Comparison of ENCODE assay signal across 16 mouse cellular contexts in the genomic region with DNA sequence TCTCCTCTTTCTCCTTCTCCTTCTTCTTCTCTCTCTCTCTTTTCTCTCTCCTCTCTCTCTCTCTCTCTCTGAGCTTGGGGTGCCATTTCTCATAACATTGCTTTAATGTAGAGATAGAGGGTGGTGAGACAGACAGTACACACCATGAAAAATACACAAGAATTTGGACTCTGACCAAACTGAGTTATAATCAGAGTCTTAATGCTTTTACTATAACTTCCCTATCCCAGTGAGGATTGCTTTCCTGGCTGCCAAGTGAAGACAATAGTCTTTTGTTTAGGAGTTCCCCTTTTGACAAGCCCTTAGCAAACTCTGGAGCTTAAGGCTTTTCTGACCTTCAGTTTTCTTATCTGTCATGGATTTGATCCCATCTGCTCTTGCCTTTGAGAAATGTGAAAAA. TPM values are rescaled to one million over a fixed set of nuclear protein-coding genes. Genes with fewer than 3 reads are reported as not detected.
A peak's percentile ranks its signal among the peaks of the same experiment; 100 is the strongest.
DNase-seq lines count a peak whose midpoint lies in the region; ATAC-seq and TF ChIP-seq lines count a peak whose summit lies in the region.
"Had no signal": no experiment of that assay in that cellular context is flagged by ENCODE, and none has a peak within 500 bp of the region (broad histone marks: within the 10 kb centered on the region; RNA-seq: fewer than 3 reads in every experiment).

No protein-coding gene starts in this region.

- TF ChIP-seq POLR2A in heart, adult 2 months (IDR thresholded peaks at IDR 0.05; ENCODE audit: insufficient read depth, low read depth, low read length): no peak

- DNase-seq in heart, adult 2 months: no peak
- no peak for DNase-seq in heart, postnatal 4 days
- DNase-seq in lung, postnatal 14 days: no peak
- peak; percentile 39 for DNase-seq in large intestine, adult 2 months (ENCODE audit: low read depth, low spot score)
- DNase-seq in adipocyte (ENCODE audit: low spot score): no peak
- no peak for DNase-seq in cerebellum, adult 8-10 months
- DNase-seq: kidney, adult 18-20 months; liver; right cerebral cortex, adult 18-20 months had no signal

- peak overlapping the region; percentile 2; the same call in 1 of the 2 replicates for H3K27ac ChIP-seq in heart, adult 2 months
- peak overlapping the region; percentile 96 for H3K27ac ChIP-seq in lung, embryonic 15.5 days
- peak overlapping the region; percentile 89 for H3K27ac ChIP-seq in stomach, embryonic 16.5 days (ENCODE audit: low read length)
- H3K27ac ChIP-seq: forebrain, embryonic 10.5 days; macrophage had no signal

- peaks cover 3% of the 10 kb centered on the region for H3K4me1 ChIP-seq in heart, adult 2 months (ENCODE audit: control insufficient read depth, insufficient read depth, low read length)
- H3K4me1 ChIP-seq in lung, embryonic 15.5 days: peaks cover 17% of the 10 kb centered on the region; the same call in 1 of the 2 replicates
- peaks cover 19% of the 10 kb centered on the region for H3K4me1 ChIP-seq in stomach, embryonic 16.5 days (ENCODE audit: control insufficient read depth, insufficient read depth, low read length)

- 0 out of 2 replicates have a peak, but pooled peaks cover 1% of the 10 kb centered on the region for H3K27me3 ChIP-seq in heart, adult 2 months (ENCODE audit: control insufficient read depth, insufficient read depth, low read length)
- no peaks in the 10 kb centered on the region for H3K27me3 ChIP-seq in lung, embryonic 15.5 days
- H3K27me3 ChIP-seq in stomach, embryonic 16.5 days (ENCODE audit: control insufficient read depth, insufficient read depth, low read length): no peaks in the 10 kb centered on the region
- H3K27me3 ChIP-seq: heart, embryonic 12.5 days had no signal

- intact Hi-C loops in heart, adult 2 months (cut with DNase I): no loop called here

- TF ChIP-seq EP300 in heart, adult 2 months (IDR thresholded peaks at IDR 0.05; ENCODE audit: insufficient read depth, low read depth, low read length): no peak

- ATAC-seq in lung, embryonic 15.5 days (ENCODE audit: borderline replicate concordance, extremely low read depth, low FRiP score, low TSS enrichment): no peak
- ATAC-seq in stomach, embryonic 16.5 days (ENCODE audit: insufficient read depth, low FRiP score): no peak
- ATAC-seq: midbrain, embryonic 16.5 days had no signal

- no peaks in the 10 kb centered on the region for H3K36me3 ChIP-seq in heart, adult 2 months (ENCODE audit: control insufficient read depth, insufficient read depth, low read length)
- H3K36me3 ChIP-seq in lung, embryonic 15.5 days: no peaks in the 10 kb centered on the region
- no peaks in the 10 kb centered on the region for H3K36me3 ChIP-seq in stomach, embryonic 16.5 days (ENCODE audit: control insufficient read depth, insufficient read depth, low read length)
- H3K36me3 ChIP-seq: forebrain, embryonic 10.5 days; heart, embryonic 12.5 days had no signal

- no peak overlapping the region for H3K4me3 ChIP-seq in heart, adult 2 months
- peak overlapping the region; percentile 38 for H3K4me3 ChIP-seq in lung, embryonic 15.5 days
- peak overlapping the region; percentile 40 for H3K4me3 ChIP-seq in stomach, embryonic 16.5 days (replicated peaks; ENCODE audit: low read length)
- H3K4me3 ChIP-seq: forebrain, embryonic 10.5 days; heart, embryonic 12.5 days had no signal

- peak overlapping the region; percentile 51 for H3K4me2 ChIP-seq in lung, embryonic 15.5 days
- peak overlapping the region; percentile 37 for H3K4me2 ChIP-seq in stomach, embryonic 16.5 days (ENCODE audit: low read depth, low read length)

- H3K9ac ChIP-seq in heart, adult 2 months (ENCODE audit: low read depth, low read length): no peak overlapping the region
- no peak overlapping the region for H3K9ac ChIP-seq in lung, embryonic 15.5 days
- H3K9ac ChIP-seq in stomach, embryonic 16.5 days (ENCODE audit: low read length): no peak overlapping the region
- H3K9ac ChIP-seq: heart, embryonic 12.5 days had no signal

- H3K79me2 ChIP-seq in heart, adult 2 months (replicated peaks; ENCODE audit: control insufficient read depth, insufficient read depth, low read length): no peaks in the 10 kb centered on the region

- no peak for TF ChIP-seq CTCF in heart, adult 2 months (IDR thresholded peaks at IDR 0.05)

- H3K9me3 ChIP-seq in lung, embryonic 15.5 days: no peaks in the 10 kb centered on the region
- no peaks in the 10 kb centered on the region for H3K9me3 ChIP-seq in stomach, embryonic 16.5 days (replicated peaks; ENCODE audit: control insufficient read depth, low read length)
- H3K9me3 ChIP-seq: forebrain, embryonic 10.5 days; heart, embryonic 12.5 days had no signal

RNA-seq across cellular contexts. Expression of a gene that starts 1.9 kb away (rescaled TPM):
- 1 to 10 TPM; 2.0 to 3.1 TPM for total RNA-seq in heart, adult 2 months (2021)
- polyA plus RNA-seq in heart, adult 2 months (2012; rRNA removed): 2.7 and 4.7 TPM in 2 replicates
- 10 to 100 TPM; 16.0 to 17.8 TPM for total RNA-seq in heart, postnatal 4 days (2021)
- 54.0 and 55.0 TPM in 2 replicates for polyA plus RNA-seq in lung, embryonic 15.5 days (2015; fragmentation: Nextera tagmentation; extraction: Ambion mirVana)
- polyA plus RNA-seq in large intestine, adult 2 months (2012; rRNA removed): 1.1 and 1.6 TPM in 2 replicates
- 68.7 and 74.7 TPM in 2 replicates for polyA plus RNA-seq in stomach, embryonic 16.5 days (2015; fragmentation: Nextera tagmentation; extraction: Ambion mirVana)
- polyA plus RNA-seq: cortical plate, adult 2 months; macrophage had no signal

Comparison
In these comparisons a context has a peak if more than half of its experiments do, and no peak if none do; other contexts are left out.
1. H3K27ac ChIP-seq: peak in every context shown above with its lines; median percentile 96 in lung, embryonic 15.5 days; 89 in stomach, embryonic 16.5 days; 2 in heart, adult 2 months.